Comparison of ENCODE assay signal across 10 mouse cellular contexts in genomic region chr4:62361997-62362396, GRCm38 (mm10). TPM values are rescaled to one million over a fixed set of nuclear protein-coding genes. Genes with fewer than 3 reads are reported as not detected.
A peak's percentile ranks its signal among the peaks of the same experiment; 100 is the strongest.
DNase-seq lines count a peak whose midpoint lies in the region; ATAC-seq lines count a peak whose summit lies in the region.
"Had no signal": no experiment of that assay in that cellular context is flagged by ENCODE, and none has a peak within 500 bp of the region (broad histone marks: within the 10 kb centered on the region; RNA-seq: fewer than 3 reads in every experiment).

No protein-coding gene starts in this region.

- H3K4me2 ChIP-seq in forebrain, embryonic 16.5 days (ENCODE audit: low read length), result peak overlapping the region; percentile 90; the same call in 1 of the 2 replicates
- H3K4me2 ChIP-seq in liver, embryonic 12.5 days, result peak overlapping the region; percentile 86
- H3K4me2 ChIP-seq in stomach, embryonic 16.5 days (ENCODE audit: low read depth, low read length), result peak overlapping the region; percentile 67

- H3K4me1 ChIP-seq in megakaryocyte, embryonic 14.5 days, result peaks cover 53% of the 10 kb centered on the region
- H3K4me1 ChIP-seq in forebrain, embryonic 16.5 days (replicated peaks; ENCODE audit: control insufficient read depth, insufficient read depth, low read length), result peaks cover 23% of the 10 kb centered on the region
- H3K4me1 ChIP-seq in liver, embryonic 12.5 days, result peaks cover 54% of the 10 kb centered on the region
- H3K4me1 ChIP-seq in stomach, embryonic 16.5 days (ENCODE audit: control insufficient read depth, insufficient read depth, low read length), result peaks cover 13% of the 10 kb centered on the region

- DNase-seq in right cerebral cortex, postnatal 25 days, result no peak
- DNase-seq in adrenal gland, adult 18-20 months (ENCODE audit: low spot score in 2 of 2), result no peak
- no peak for DNase-seq in left cerebral cortex, postnatal 14 days (ENCODE audit: low spot score in 2 of 2)
- DNase-seq: kidney, postnatal 4 days had no signal

- peaks cover 9% of the 10 kb centered on the region for H3K36me3 ChIP-seq in megakaryocyte, embryonic 14.5 days (replicated peaks; ENCODE audit: low read length)
- no peaks in the 10 kb centered on the region for H3K36me3 ChIP-seq in forebrain, embryonic 16.5 days (ENCODE audit: control insufficient read depth, insufficient read depth)
- H3K36me3 ChIP-seq in liver, embryonic 12.5 days, result peaks cover 13% of the 10 kb centered on the region; the same call in 1 of the 2 replicates
- H3K36me3 ChIP-seq in stomach, embryonic 16.5 days (ENCODE audit: control insufficient read depth, insufficient read depth, low read length), result no peaks in the 10 kb centered on the region

- intact Hi-C loops in left cerebral cortex, postnatal 14 days (cut with DNase I), result loop anchor here (5.0 kb wide), 1 partner anchor 45 kb away; the partner anchor contains the start of genes Cdc26 and Prpf4

- no peaks in the 10 kb centered on the region for H3K9me3 ChIP-seq in megakaryocyte, embryonic 14.5 days
- H3K9me3 ChIP-seq in forebrain, embryonic 16.5 days (ENCODE audit: control insufficient read depth, low read length), result no peaks in the 10 kb centered on the region
- no peaks in the 10 kb centered on the region for H3K9me3 ChIP-seq in liver, embryonic 12.5 days (replicated peaks)
- H3K9me3 ChIP-seq in stomach, embryonic 16.5 days (replicated peaks; ENCODE audit: control insufficient read depth, low read length), result no peaks in the 10 kb centered on the region

- H3K27me3 ChIP-seq in megakaryocyte, embryonic 14.5 days (replicated peaks), result no peaks in the 10 kb centered on the region
- H3K27me3 ChIP-seq in forebrain, embryonic 16.5 days (replicated peaks; ENCODE audit: control insufficient read depth, insufficient read depth, low read length), result no peaks in the 10 kb centered on the region
- H3K27me3 ChIP-seq in liver, embryonic 12.5 days (replicated peaks), result no peaks in the 10 kb centered on the region
- no peaks in the 10 kb centered on the region for H3K27me3 ChIP-seq in stomach, embryonic 16.5 days (ENCODE audit: control insufficient read depth, insufficient read depth, low read length)

- WGBS in forebrain, embryonic 16.5 days, result 97% methylated on average over 1 of the region's 1 CpGs
- WGBS in liver, embryonic 12.5 days (ENCODE audit: insufficient replicate concordance), result 83% methylated on average over 1 of the region's 1 CpGs
- WGBS in stomach, embryonic 16.5 days, result 77% methylated on average over 1 of the region's 1 CpGs

- no peak overlapping the region for H3K9ac ChIP-seq in forebrain, embryonic 16.5 days (replicated peaks; ENCODE audit: low read depth, low read length)
- H3K9ac ChIP-seq in liver, embryonic 12.5 days, result peak overlapping the region; percentile 82
- no peak overlapping the region; the same call in none of the 2 replicates for H3K9ac ChIP-seq in stomach, embryonic 16.5 days (ENCODE audit: low read length)

- peak overlapping the region; percentile 98 for H3K4me3 ChIP-seq in megakaryocyte, embryonic 14.5 days (replicated peaks)
- no peak overlapping the region for H3K4me3 ChIP-seq in forebrain, embryonic 16.5 days (replicated peaks; ENCODE audit: low read length)
- H3K4me3 ChIP-seq in liver, embryonic 12.5 days, result peak overlapping the region; percentile 78
- peak overlapping the region; percentile 83 for H3K4me3 ChIP-seq in stomach, embryonic 16.5 days (replicated peaks; ENCODE audit: low read length)

- ATAC-seq in megakaryocyte, adult 5-6 weeks (ENCODE audit: poor library complexity, severe bottlenecking), result no peak
- no peak for ATAC-seq in forebrain, embryonic 16.5 days
- ATAC-seq in liver, embryonic 12.5 days, result no peak
- no peak for ATAC-seq in stomach, embryonic 16.5 days (ENCODE audit: insufficient read depth, low FRiP score)
- ATAC-seq: activated CD4-positive, CD25-positive, alpha-beta regulatory T cell, adult 4 months had no signal

- no peak overlapping the region for H3K27ac ChIP-seq in forebrain, embryonic 16.5 days (ENCODE audit: low read length)
- peak overlapping the region; percentile 62; the same call in 1 of the 2 replicates for H3K27ac ChIP-seq in liver, embryonic 12.5 days
- H3K27ac ChIP-seq in stomach, embryonic 16.5 days (ENCODE audit: low read length), result no peak overlapping the region

RNA-seq across cellular contexts. Expression of gene Slc31a1, which starts 1.5 kb away (rescaled TPM):
- 0.58 and 2.0 TPM in 2 replicates for polyA plus RNA-seq in megakaryocyte, embryonic 14.5 days (2012; ENCODE audit: insufficient read depth, low replicate concordance)
- total RNA-seq in megakaryocyte, adult 5-6 weeks (2015), result 23.2 and 26.1 TPM in 2 replicates
- total RNA-seq in megakaryocyte, adult 5-6 weeks (2017), result 20.7 and 25.3 TPM in 2 replicates
- polyA plus RNA-seq in forebrain, embryonic 16.5 days (2015; fragmentation: Nextera tagmentation; extraction: Ambion mirVana), result 39.6 and 43.2 TPM in 2 replicates
- polyA plus RNA-seq in liver, embryonic 12.5 days (2016; fragmentation: Nextera tagmentation; extraction: Ambion mirVana), result 45.8 and 45.9 TPM in 2 replicates
- polyA plus RNA-seq in stomach, embryonic 16.5 days (2015; fragmentation: Nextera tagmentation; extraction: Ambion mirVana), result 62.9 and 74.4 TPM in 2 replicates
- 10 to 100 TPM; 49.1 to 50.2 TPM for total RNA-seq in adrenal gland, adult 18-20 months (2021)
- total RNA-seq in left cerebral cortex, postnatal 14 days (2021), result 10 to 100 TPM; 27.9 to 29.8 TPM

RNA-seq across cellular contexts. Expression of gene Fkbp15, which starts 1.6 kb away (rescaled TPM):
- polyA plus RNA-seq in megakaryocyte, embryonic 14.5 days (2012; ENCODE audit: insufficient read depth, low replicate concordance), result 6.5 and 13.1 TPM in 2 replicates
- 46.8 and 47.6 TPM in 2 replicates for total RNA-seq in megakaryocyte, adult 5-6 weeks (2015)
- total RNA-seq in megakaryocyte, adult 5-6 weeks (2017), result 110 and 118 TPM in 2 replicates
- 23.5 and 24.0 TPM in 2 replicates for polyA plus RNA-seq in forebrain, embryonic 16.5 days (2015; fragmentation: Nextera tagmentation; extraction: Ambion mirVana)
- polyA plus RNA-seq in liver, embryonic 12.5 days (2016; fragmentation: Nextera tagmentation; extraction: Ambion mirVana), result 18.6 and 21.1 TPM in 2 replicates
- polyA plus RNA-seq in stomach, embryonic 16.5 days (2015; fragmentation: Nextera tagmentation; extraction: Ambion mirVana), result 29.8 and 30.2 TPM in 2 replicates
- 10 to 100 TPM; 31.4 to 32.1 TPM for total RNA-seq in adrenal gland, adult 18-20 months (2021)
- 10 to 100 TPM; 37.3 to 40.2 TPM for total RNA-seq in left cerebral cortex, postnatal 14 days (2021)

RNA-seq across cellular contexts. Expression of gene Cdc26, which starts 46.4 kb away (rescaled TPM):
- polyA plus RNA-seq in megakaryocyte, embryonic 14.5 days (2012; ENCODE audit: insufficient read depth, low replicate concordance), result 1.1 and 25.0 TPM in 2 replicates
- 98.2 and 100 TPM in 2 replicates for total RNA-seq in megakaryocyte, adult 5-6 weeks (2015)
- 71.7 and 85.0 TPM in 2 replicates for total RNA-seq in megakaryocyte, adult 5-6 weeks (2017)
- polyA plus RNA-seq in forebrain, embryonic 16.5 days (2015; fragmentation: Nextera tagmentation; extraction: Ambion mirVana), result 99.8 and 104 TPM in 2 replicates
- polyA plus RNA-seq in liver, embryonic 12.5 days (2016; fragmentation: Nextera tagmentation; extraction: Ambion mirVana), result 94.4 and 95.5 TPM in 2 replicates
- polyA plus RNA-seq in stomach, embryonic 16.5 days (2015; fragmentation: Nextera tagmentation; extraction: Ambion mirVana), result 127 and 128 TPM in 2 replicates
- 10 to 100 TPM; 61.2 to 63.0 TPM for total RNA-seq in adrenal gland, adult 18-20 months (2021)
- 10 to 100 TPM; 46.2 to 47.1 TPM for total RNA-seq in left cerebral cortex, postnatal 14 days (2021)

RNA-seq across cellular contexts. Expression of gene Prpf4, which starts 46.6 kb away (rescaled TPM):
- polyA plus RNA-seq in megakaryocyte, embryonic 14.5 days (2012; ENCODE audit: insufficient read depth, low replicate concordance), result 0.44 and 2.8 TPM in 2 replicates
- total RNA-seq in megakaryocyte, adult 5-6 weeks (2015), result 9.3 and 11.2 TPM in 2 replicates
- total RNA-seq in megakaryocyte, adult 5-6 weeks (2017), result 9.2 and 11.2 TPM in 2 replicates
- polyA plus RNA-seq in forebrain, embryonic 16.5 days (2015; fragmentation: Nextera tagmentation; extraction: Ambion mirVana), result 17.0 and 18.7 TPM in 2 replicates
- 18.5 and 18.8 TPM in 2 replicates for polyA plus RNA-seq in liver, embryonic 12.5 days (2016; fragmentation: Nextera tagmentation; extraction: Ambion mirVana)
- 16.6 and 18.3 TPM in 2 replicates for polyA plus RNA-seq in stomach, embryonic 16.5 days (2015; fragmentation: Nextera tagmentation; extraction: Ambion mirVana)
- total RNA-seq in adrenal gland, adult 18-20 months (2021), result 10 to 100 TPM; 22.8 to 27.6 TPM
- 10 to 100 TPM; 11.5 to 11.6 TPM for total RNA-seq in left cerebral cortex, postnatal 14 days (2021)

Comparison
In these comparisons a context has a peak if more than half of its experiments do, and no peak if none do; other contexts are left out.
1. RNA of gene Slc31a1, which starts 1.5 kb away (polyA plus RNA-seq): 62.9 to 74.4 TPM in stomach, embryonic 16.5 days, 45.8 to 45.9 TPM in liver, embryonic 12.5 days and 39.6 to 43.2 TPM in forebrain, embryonic 16.5 days; 0.58 to 2.0 TPM in megakaryocyte, embryonic 14.5 days; every median in the first group is over 10 times any median in the second.
2. Peak in every context shown above with its lines, with median percentiles within 50 percentile points of each other: H3K4me2 ChIP-seq.